Mouse (Mus musculus) midbrain, embryonic 16.5 days (tissue): ENCODE results near the gene Lalba. TPM values are rescaled to one million over a fixed set of nuclear protein-coding genes. Genes with fewer than 3 reads are reported as not detected.
A peak's percentile ranks its signal among the peaks of the same experiment; 100 is the strongest.

Experiments
- ATAC-seq: fragments of 200-750 bp; cut with Nextera tagmentation; 2 replicates; pipeline ENCODE4 v1.8.0; 2017; ENCODE audit warnings: moderate TSS enrichment
- H3K27ac ChIP-seq: fragments of 300-500 bp; sonication (generic); 2 replicates; pipeline ENCODE4 v1.5.1; 2014; ENCODE audit warnings: mild to moderate bottlenecking, low read length, mixed read lengths
- H3K27me3 ChIP-seq: fragments of 300-500 bp; sonication (generic); 2 replicates; pipeline ENCODE4 v1.6.1; 2014; ENCODE audit warnings: low read depth, low read length, mixed read lengths; ENCODE audit not compliant: control insufficient read depth, insufficient read depth
- H3K36me3 ChIP-seq: fragments of 300-500 bp; sonication (generic); 2 replicates; pipeline ENCODE4 v1.6.1; 2014; ENCODE audit warnings: mild to moderate bottlenecking, low read length, moderate library complexity, mixed read lengths; ENCODE audit not compliant: control insufficient read depth, insufficient read depth
- H3K4me1 ChIP-seq: fragments of 300-500 bp; sonication (generic); 2 replicates; pipeline ENCODE4 v1.6.1; 2014; ENCODE audit warnings: mild to moderate bottlenecking, low read length, mixed read lengths; ENCODE audit not compliant: control insufficient read depth, insufficient read depth
- H3K4me2 ChIP-seq: fragments of 300-500 bp; sonication (generic); 2 replicates; pipeline ENCODE4 v1.6.1; 2014; ENCODE audit warnings: mild to moderate bottlenecking, low read length, mixed read lengths
- H3K4me3 ChIP-seq: fragments of 300-500 bp; sonication (generic); 2 replicates; pipeline ENCODE4 v1.5.1; 2014; ENCODE audit warnings: low read depth, mild to moderate bottlenecking, low read length, moderate library complexity, mixed read lengths
- H3K9ac ChIP-seq: fragments of 300-500 bp; sonication (generic); 2 replicates; pipeline ENCODE4 v1.6.1; 2014; ENCODE audit warnings: low read depth, low read length, mixed read lengths
- H3K9me3 ChIP-seq: fragments of 300-500 bp; sonication (generic); replicated peaks from 2 replicates; pipeline ENCODE4 v1.6.1; 2014; ENCODE audit warnings: mild to moderate bottlenecking, low read length, mixed read lengths; ENCODE audit not compliant: control insufficient read depth, poor library complexity, severe bottlenecking
- WGBS: fragments of 180-500 bp; shearing (Covaris S2); extraction: QIAGEN DNeasy Blood & Tissue Kit; methylation state at CpG from one replicate; pipeline ENCODE4 v1.1.7; 2014; 5-methylcytosine and 5-hydroxymethylcytosine counted together
- polyA plus RNA-seq: library from polyadenylated mRNA; unstranded; fragments of >200 nt; fragmentation: Nextera tagmentation; extraction: Ambion mirVana; gene quantifications from 2 replicates; pipeline ENCODE4 v1.2.1, GENCODE M21; 2015

The Lalba gene
- polyA plus RNA-seq, 1 experiment from 2014 or later, result not detected

DNA sequence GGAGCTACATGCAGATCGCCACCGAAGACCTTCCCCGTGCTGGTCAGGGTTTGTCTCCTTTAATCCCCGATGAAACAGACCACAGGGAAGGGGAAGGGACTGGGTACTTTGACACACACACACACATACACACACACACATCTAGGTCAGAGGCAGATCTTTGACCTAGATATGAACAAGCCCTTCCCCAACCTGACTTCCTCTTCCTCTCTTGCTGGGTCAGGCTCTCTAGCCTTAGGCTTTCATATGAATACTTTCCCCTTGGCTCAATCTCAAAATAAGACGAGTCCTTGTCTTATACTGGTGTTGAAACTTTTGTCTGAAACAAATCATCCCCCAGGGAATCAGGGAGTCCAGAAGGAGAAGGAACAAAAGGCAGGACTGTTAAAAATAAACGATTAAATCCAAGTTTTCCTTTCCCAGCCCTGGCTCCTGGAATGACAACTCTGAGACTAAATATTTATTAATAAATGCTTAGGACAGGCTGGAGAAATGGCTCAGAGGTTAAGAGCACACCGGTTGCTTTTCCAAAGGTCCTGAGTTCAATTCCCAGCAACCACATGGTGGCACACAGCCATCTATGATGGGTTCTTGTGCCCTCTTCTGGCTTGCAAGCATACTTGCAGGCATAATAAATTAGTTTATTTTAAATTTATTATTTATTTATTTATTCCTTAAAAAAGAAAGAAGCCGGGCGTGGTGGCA, 23.9 kb upstream of the Lalba start:
- no peak for ATAC-seq
- no peaks in the 10 kb centered on the region for H3K36me3 ChIP-seq
- no peak overlapping the region for H3K4me3 ChIP-seq
- 0 out of 2 replicates have a peak, but pooled peaks cover 2% of the 10 kb centered on the region for H3K4me1 ChIP-seq
- H3K9me3 ChIP-seq, result no peaks in the 10 kb centered on the region
- H3K27me3 ChIP-seq, result no peaks in the 10 kb centered on the region
- H3K9ac ChIP-seq, result no peak overlapping the region
- no peak overlapping the region for H3K27ac ChIP-seq
- H3K4me2 ChIP-seq, result no peak overlapping the region
- WGBS, result 80% methylated on average over 9 of the region's 9 CpGs

DNA sequence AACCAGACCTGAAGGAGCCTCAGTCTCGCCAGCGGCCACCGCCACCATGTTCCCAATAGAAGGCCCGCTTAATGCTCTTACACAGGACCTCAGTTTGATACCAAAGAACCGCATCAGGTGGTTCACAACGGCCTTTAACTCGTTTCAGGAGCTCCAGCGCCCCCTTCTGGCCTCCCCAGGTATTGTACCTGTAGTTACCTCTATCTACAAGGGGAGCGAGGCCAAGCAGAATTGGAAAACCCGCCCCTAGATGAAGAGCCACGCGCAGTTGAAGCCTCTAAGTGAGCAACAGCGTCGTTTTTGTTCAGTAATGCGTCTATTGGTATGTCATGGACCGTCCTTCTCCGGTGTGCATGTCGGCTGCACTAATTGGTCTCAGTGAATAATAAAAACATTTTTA, 22.0 kb upstream of the Lalba start:
- H3K27ac ChIP-seq, result no peak overlapping the region

DNA sequence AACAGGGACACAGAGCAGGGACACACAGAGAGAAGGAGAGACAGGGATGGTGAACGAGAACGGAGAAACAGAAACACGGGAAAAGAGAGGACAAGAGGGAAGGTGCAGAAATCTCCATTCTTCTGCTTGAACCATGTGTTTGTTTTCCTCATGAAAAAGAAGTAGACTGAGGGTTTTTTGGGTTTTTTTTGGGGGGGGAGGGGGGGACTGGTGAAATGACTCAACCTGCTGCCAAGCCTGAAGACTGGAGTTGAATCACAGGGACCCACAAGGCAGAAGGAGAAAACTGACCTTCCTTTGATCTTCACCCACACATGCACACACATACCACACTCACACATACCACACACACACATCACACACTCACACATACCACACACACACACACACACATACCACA, 20.8 kb upstream of the Lalba start:
- H3K4me3 ChIP-seq, result no peak overlapping the region
- H3K4me2 ChIP-seq, result no peak overlapping the region
- ATAC-seq, result no peak
- H3K9me3 ChIP-seq, result no peaks in the 10 kb centered on the region
- no peaks in the 10 kb centered on the region for H3K27me3 ChIP-seq
- H3K9ac ChIP-seq, result no peak overlapping the region
- H3K27ac ChIP-seq, result no peak overlapping the region
- no peaks in the 10 kb centered on the region for H3K4me1 ChIP-seq
- 80% methylated on average over 3 of the region's 3 CpGs for WGBS
- H3K36me3 ChIP-seq, result no peaks in the 10 kb centered on the region

More for the DNA sequence above, 22.0 kb upstream of the Lalba start:
- WGBS, result 16% methylated on average over 18 of the region's 18 CpGs
- no peaks in the 10 kb centered on the region for H3K27me3 ChIP-seq
- H3K36me3 ChIP-seq, result no peaks in the 10 kb centered on the region
- peak overlapping the region; percentile 22 for H3K4me2 ChIP-seq
- no peaks in the 10 kb centered on the region for H3K4me1 ChIP-seq
- no peak overlapping the region for H3K9ac ChIP-seq
- no peak for ATAC-seq
- H3K4me3 ChIP-seq, result no peak overlapping the region
- H3K9me3 ChIP-seq, result no peaks in the 10 kb centered on the region

DNA sequence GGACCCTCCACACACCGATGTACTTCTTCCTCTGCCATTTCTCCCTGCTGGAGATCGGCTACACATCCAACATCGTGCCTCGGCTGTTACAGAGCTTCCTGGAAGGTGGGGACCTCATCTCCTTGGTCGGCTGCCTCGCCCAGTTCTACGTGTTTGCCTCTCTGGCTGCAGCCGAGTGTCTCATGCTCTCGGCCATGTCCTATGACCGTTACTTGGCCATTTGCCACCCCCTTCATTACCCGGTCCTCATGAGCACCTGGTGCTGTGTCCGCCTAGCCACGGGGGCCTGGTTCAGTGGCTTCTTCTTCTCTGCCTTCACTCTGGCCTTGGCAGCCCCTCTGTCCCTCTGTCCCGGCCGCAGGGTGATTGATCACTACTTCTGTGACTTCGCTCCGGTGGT, 15.1 kb upstream of the Lalba start:
- no peaks in the 10 kb centered on the region for H3K36me3 ChIP-seq
- no peaks in the 10 kb centered on the region for H3K27me3 ChIP-seq
- no peaks in the 10 kb centered on the region for H3K4me1 ChIP-seq
- WGBS, result 89% methylated on average over 17 of the region's 17 CpGs
- no peak overlapping the region for H3K4me3 ChIP-seq
- no peak overlapping the region for H3K9ac ChIP-seq
- H3K27ac ChIP-seq, result no peak overlapping the region
- no peak overlapping the region for H3K4me2 ChIP-seq
- H3K9me3 ChIP-seq, result no peaks in the 10 kb centered on the region
- no peak for ATAC-seq

DNA sequence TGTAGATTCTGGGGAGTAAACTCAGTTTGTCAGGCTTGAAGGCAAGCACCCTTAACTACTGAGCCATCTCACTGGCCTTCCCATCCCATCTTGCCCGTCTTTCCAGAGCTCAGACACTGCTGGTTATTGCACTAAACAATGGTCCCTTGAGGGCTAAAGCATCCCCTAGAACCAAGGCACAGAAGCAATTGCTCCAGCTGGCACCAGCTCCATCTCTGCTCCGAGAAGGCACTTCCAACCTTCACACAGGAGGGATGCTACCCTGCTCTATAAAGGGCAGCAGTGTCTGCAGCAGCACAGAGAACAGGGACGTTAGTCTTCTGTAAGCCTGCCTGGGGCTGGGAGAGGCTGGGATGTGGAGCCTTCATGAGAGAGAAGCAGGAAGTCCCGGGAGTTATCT, 9.6 kb upstream of the Lalba start, which contains the start of gene Olfr279:
Gene Olfr279, plus strand, starts transcription at position 301 of the 400 bp plus-strand sequence.
- Histone ChIP-seq H3K27me3 (no peaks in the 10 kb centered on the region), H3K9me3 (no peaks in the 10 kb centered on the region), H3K4me2 (no peak within 1 kb of the TSS), H3K9ac (no peak within 1 kb of the TSS), H3K27ac (no peak within 1 kb of the TSS), H3K4me3 (no peak within 1 kb of the TSS), H3K4me1 (no peaks in the 10 kb centered on the region), H3K36me3 (no peaks in the 10 kb centered on the region)
- WGBS, result 71% methylated on average over 4 of the region's 4 CpGs
- ATAC-seq, result no peak

DNA sequence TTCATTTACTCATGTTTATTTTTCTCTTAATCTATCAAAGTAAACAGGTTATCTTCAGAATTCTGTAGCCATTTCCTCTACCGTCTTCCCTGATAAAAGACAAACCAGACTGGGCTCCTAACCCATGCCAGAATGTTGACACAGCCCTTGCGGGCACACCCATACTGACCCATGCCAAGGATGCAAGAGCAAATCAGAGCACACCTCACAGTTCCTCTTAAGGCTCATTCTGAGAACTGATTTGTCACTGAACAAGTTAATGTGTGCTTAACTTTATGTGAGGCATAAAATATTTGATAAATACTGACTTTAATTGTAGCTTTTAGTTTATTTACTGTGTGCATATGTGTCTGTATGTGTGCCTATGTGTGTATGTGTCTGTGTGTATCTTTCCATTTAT, 8.8 kb upstream of the Lalba start:
- no peak overlapping the region for H3K4me2 ChIP-seq
- H3K4me3 ChIP-seq, result no peak overlapping the region
- no peaks in the 10 kb centered on the region for H3K4me1 ChIP-seq
- 91% methylated on average over 2 of the region's 2 CpGs for WGBS
- H3K36me3 ChIP-seq, result no peaks in the 10 kb centered on the region
- no peak overlapping the region for H3K27ac ChIP-seq
- H3K9ac ChIP-seq, result no peak overlapping the region
- H3K27me3 ChIP-seq, result no peaks in the 10 kb centered on the region
- ATAC-seq, result no peak
- H3K9me3 ChIP-seq, result no peaks in the 10 kb centered on the region

DNA sequence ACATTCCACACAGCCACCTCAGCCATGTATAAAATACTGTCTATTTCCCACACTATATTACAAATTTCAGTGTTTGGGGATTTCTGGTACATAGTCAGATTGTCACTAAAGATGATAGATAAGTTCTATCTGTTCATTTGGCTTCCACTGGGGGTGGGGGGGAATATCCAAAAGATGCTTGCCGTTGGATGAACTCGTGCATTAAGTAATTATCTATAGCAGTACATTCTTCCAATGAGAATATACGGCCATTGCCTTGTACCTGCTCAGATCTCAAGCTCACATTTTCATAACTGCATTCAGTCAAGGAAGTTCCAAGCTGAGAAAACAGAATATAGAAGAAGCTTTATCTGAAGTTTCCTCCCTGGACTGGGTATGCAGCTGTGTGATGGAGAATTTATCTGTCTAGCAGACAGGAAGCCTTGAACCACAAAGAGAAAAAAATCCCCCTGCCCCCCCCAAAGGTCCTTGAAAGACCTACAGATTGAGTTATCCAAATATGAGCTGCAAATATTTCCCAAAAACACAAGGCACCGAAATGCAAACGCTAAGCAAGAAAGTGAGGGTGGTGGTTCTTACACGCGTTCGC, 4.0 kb upstream of the Lalba start:
- H3K9ac ChIP-seq, result no peak overlapping the region
- no peaks in the 10 kb centered on the region for H3K36me3 ChIP-seq
- 97% methylated on average over 8 of the region's 8 CpGs for WGBS
- no peak for ATAC-seq
- H3K4me2 ChIP-seq, result no peak overlapping the region
- H3K4me1 ChIP-seq, result no peaks in the 10 kb centered on the region
- H3K27ac ChIP-seq, result no peak overlapping the region
- H3K27me3 ChIP-seq, result no peaks in the 10 kb centered on the region
- no peak overlapping the region for H3K4me3 ChIP-seq
- H3K9me3 ChIP-seq, result no peaks in the 10 kb centered on the region

DNA sequence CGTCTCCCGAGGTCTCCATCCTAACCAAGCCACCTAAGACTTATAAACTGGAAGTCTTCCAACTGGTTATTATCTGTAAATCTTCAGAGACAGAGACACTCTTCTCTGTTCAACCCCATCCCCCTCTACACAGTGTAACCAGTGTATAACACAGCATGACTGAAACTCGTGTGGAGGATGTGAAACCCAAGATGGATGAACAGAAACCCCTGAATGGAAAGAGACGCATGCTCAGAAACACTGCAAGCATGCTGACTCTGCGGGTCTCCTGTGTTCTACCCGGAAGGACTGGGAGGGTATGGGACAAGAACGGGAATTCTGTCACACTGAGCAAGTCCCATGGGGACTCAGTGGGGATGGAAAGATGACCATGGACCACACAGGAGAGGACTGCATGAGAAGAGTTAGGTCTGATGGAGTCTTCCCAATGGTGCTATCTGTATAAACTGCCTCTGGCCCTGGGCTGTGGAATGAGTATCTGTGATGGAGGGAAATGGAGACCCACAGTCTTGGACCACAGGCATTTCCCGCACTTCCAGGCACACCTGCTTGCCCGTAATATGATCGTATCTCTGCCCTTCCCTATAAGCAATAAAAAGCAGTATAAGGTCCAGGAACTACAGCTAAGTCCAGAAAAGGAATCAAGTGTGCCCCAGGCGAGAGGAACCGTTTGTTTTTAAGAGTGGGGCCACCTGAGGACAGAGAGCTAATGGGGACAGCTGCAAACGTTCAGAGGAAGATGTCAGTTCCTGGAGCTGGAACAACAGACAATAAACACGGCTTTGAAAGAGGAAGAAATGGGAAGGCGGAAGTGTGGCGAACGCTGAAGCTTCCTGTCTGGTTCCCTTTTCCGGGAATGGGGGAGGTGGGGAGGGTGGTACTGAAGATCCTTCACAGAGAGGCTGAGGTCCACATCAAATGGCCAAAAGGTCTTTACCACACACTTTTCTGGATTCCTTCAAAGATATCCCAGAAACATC, 1.7 kb upstream of the Lalba start:
- 84% methylated on average over 18 of the region's 18 CpGs for WGBS
- no peak overlapping the region for H3K4me3 ChIP-seq
- no peaks in the 10 kb centered on the region for H3K27me3 ChIP-seq
- no peaks in the 10 kb centered on the region for H3K4me1 ChIP-seq
- no peak overlapping the region for H3K4me2 ChIP-seq
- ATAC-seq, result no peak
- no peak overlapping the region for H3K9ac ChIP-seq
- no peak overlapping the region for H3K27ac ChIP-seq
- H3K9me3 ChIP-seq, result no peaks in the 10 kb centered on the region
- H3K36me3 ChIP-seq, result no peaks in the 10 kb centered on the region
